Mouse (Mus musculus) erythroblast, embryonic 14.5 days (primary cell): ENCODE data around the gene C130032M10Rik. TPM values are rescaled to one million over a fixed set of nuclear protein-coding genes. Genes with fewer than 3 reads are reported as not detected.

ENCODE experiments used
- H3K27me3 ChIP-seq: 2 replicates; pipeline ENCODE4 v1.6.1; 2012; ENCODE audit warnings: inconsistent platforms; ENCODE audit not compliant: control insufficient read depth
- H3K36me3 ChIP-seq: 2 replicates; pipeline ENCODE4 v1.6.1; 2012; ENCODE audit warnings: mild to moderate bottlenecking, inconsistent platforms; ENCODE audit not compliant: control insufficient read depth
- H3K4me1 ChIP-seq: 2 replicates; pipeline ENCODE4 v1.6.1; 2012; ENCODE audit warnings: inconsistent platforms; ENCODE audit not compliant: control insufficient read depth
- H3K4me3 ChIP-seq: replicated peaks from 2 replicates; pipeline ENCODE3; 2012; ENCODE audit warnings: moderate library complexity, mild to moderate bottlenecking, inconsistent platforms
- H3K9me3 ChIP-seq: 2 replicates; pipeline ENCODE4 v1.6.1; 2012; ENCODE audit warnings: low read length, inconsistent platforms, mixed read lengths; ENCODE audit not compliant: control insufficient read depth
- GATA1 ChIP-seq: IDR thresholded peaks from 2 replicates; pipeline ENCODE4 v1.6.1; 2012; ENCODE audit warnings: low read length, inconsistent platforms, mixed read lengths
- TAL1 ChIP-seq: IDR thresholded peaks from 3 replicates; pipeline ENCODE4 v1.6.1; 2012; ENCODE audit warnings: low read length, inconsistent platforms, mixed read lengths
- polyA plus RNA-seq: library from polyadenylated mRNA; stranded (reverse); fragments of >175 nt; gene quantifications from 2 replicates; pipeline ENCODE4 v1.2.3, GENCODE M21; 2012

Gene C130032M10Rik
- not detected in 2 replicates for polyA plus RNA-seq

DNA sequence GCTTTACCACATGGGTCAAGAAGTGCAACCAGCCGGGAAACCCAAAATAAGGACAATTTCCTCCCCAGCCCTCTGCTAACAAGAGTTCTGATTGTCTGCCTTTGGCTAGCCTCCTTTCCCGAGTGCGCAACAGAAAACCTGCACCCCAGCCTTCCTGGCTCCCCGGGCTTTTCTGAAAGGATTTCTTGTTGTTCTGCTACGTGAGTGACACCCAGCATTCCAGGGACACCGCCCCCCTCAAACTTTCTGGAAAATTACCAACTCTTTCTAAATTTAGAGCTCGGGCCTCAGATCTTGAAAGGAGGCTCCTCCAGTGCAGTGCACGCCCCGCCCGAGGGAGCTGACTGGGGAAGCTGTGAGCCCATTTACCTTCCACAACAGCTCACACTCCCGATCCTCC is at the start of gene C130032M10Rik:
TSS of gene C130032M10Rik (plus strand) at position 334 of the 400 bp plus-strand sequence.
- Histone ChIP-seq H3K4me1 (no peaks in the 10 kb centered on the region), H3K27me3 (no peaks in the 10 kb centered on the region; the same call in 1 of the 2 replicates), H3K9me3 (peaks cover 17% of the 10 kb centered on the region), H3K36me3 (peaks cover 14% of the 10 kb centered on the region; the same call in 1 of the 2 replicates), H3K4me3 (no peak within 1 kb of the TSS)
- no peak for TF ChIP-seq TAL1
- no peak for TF ChIP-seq GATA1

DNA sequence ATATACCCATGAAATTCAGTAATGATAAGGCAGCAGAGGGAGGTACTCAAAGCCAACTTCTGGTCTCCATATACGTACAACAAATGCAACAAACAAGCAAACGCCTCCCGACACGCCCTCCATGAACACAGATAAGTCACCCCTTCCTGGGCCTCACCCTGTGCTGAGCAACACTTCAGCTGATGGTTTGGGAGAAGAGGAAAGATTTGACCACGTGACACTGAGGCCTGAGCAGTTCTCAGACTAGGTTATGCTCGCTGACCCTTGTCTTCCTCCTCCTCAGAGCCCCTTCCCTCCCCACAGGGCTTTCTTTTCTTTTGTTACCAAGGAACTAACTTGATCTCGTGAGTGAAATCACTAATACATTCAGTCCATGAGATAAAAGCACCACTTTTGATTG is 48.6 kb upstream of the C130032M10Rik start:
- Histone ChIP-seq H3K27me3 (no peaks in the 10 kb centered on the region), H3K9me3 (no peaks in the 10 kb centered on the region), H3K36me3 (peaks cover 2% of the 10 kb centered on the region; the same call in 1 of the 2 replicates), H3K4me1 (peaks cover 28% of the 10 kb centered on the region), H3K4me3 (no peak overlapping the region)
- TF ChIP-seq GATA1 (no peak), TAL1 (no peak)

DNA sequence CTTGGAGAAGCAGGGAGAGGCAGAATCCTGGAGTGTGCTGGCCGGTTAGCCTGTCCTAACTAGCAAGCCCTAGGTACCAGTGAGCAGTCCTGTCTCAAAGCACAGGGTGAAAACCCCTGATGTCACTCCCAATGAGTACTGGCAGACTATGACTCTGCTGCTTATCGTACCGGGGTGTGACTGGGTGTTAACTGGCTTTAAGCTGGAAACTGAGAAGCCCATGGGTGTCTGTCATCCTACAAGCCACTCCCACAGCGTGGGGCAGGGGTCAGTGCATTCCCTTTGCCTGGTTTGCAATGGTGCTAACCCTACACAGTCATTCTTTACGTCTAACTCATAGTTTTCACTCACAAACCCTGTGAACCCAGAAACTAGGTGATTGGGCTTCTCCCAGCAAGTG is 47.3 kb upstream of the C130032M10Rik start:
- Histone ChIP-seq H3K4me3 (no peak overlapping the region), H3K9me3 (no peaks in the 10 kb centered on the region), H3K27me3 (no peaks in the 10 kb centered on the region), H3K4me1 (peaks cover 28% of the 10 kb centered on the region), H3K36me3 (peaks cover 2% of the 10 kb centered on the region; the same call in 1 of the 2 replicates)
- TF ChIP-seq GATA1 (no peak), TAL1 (no peak)

DNA sequence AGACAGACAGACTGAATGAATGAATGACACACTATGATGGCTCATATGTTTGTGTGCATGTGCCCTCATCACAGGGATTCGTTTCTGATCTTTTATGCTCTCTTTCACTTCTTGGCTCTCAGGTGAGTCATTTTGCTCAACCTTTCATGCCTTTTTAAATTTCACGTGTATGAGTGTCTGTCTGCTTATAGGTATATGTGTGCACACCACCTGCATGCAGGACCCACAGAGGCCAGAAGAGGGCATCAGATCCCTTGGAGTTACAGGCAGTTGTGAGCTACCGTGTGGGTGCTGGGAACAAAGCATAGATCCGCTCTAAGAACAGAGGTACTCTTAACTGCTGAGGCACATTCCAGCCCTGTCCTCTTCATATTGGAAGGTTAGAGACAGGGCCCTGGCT is 46.8 kb upstream of the C130032M10Rik start:
- H3K4me1 ChIP-seq = peaks cover 28% of the 10 kb centered on the region
- no peaks in the 10 kb centered on the region for H3K9me3 ChIP-seq
- no peaks in the 10 kb centered on the region for H3K27me3 ChIP-seq
- H3K4me3 ChIP-seq = no peak overlapping the region
- TF ChIP-seq TAL1 (no peak), GATA1 (no peak)
- peaks cover 2% of the 10 kb centered on the region; the same call in 1 of the 2 replicates for H3K36me3 ChIP-seq

DNA sequence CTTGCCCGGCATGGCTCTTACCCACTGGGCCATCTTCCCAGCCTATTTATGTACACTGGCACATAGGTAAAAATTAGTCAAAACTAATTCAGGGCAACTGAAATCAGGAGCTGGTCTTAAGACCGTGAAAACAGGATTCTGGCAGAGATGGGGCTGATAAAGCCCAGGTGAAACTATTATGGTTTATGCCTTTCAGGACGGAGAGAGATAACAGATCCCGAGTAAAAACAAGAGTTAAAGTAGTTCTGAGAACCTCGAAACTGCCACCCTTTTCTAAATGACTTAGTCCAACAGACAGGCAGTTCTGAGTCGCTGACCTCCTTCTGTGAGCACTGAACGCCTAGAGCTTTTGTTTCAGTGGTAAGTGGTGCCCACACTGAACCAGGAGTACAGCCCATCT is 43.6 kb upstream of the C130032M10Rik start:
- Histone ChIP-seq H3K9me3 (no peaks in the 10 kb centered on the region), H3K4me1 (peaks cover 19% of the 10 kb centered on the region), H3K27me3 (no peaks in the 10 kb centered on the region), H3K4me3 (no peak overlapping the region), H3K36me3 (no peaks in the 10 kb centered on the region)
- TF ChIP-seq TAL1 (no peak), GATA1 (no peak)

DNA sequence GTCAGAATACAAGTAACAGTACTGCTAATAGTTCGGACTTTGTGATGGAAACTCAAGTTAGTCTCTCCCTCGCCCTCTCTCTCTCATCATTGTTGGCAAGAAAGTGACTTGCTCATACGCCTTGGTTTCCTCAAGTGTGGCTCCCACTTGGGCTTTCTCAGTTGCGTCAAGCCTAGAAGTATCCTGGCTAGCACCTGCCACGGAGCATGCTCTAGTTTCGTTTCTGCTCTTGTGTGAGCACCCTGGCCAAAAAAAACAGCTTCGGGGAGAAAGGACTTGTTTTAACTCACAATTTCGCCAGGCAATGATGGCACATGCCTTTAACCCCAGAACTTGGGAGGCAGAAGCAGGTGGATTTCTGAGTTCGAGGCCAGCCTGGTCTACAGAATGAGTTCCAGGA is 38.5 kb upstream of the C130032M10Rik start:
- Histone ChIP-seq H3K27me3 (no peaks in the 10 kb centered on the region), H3K4me3 (no peak overlapping the region), H3K9me3 (no peaks in the 10 kb centered on the region), H3K4me1 (no peaks in the 10 kb centered on the region), H3K36me3 (no peaks in the 10 kb centered on the region)
- TF ChIP-seq TAL1 (no peak), GATA1 (no peak)

DNA sequence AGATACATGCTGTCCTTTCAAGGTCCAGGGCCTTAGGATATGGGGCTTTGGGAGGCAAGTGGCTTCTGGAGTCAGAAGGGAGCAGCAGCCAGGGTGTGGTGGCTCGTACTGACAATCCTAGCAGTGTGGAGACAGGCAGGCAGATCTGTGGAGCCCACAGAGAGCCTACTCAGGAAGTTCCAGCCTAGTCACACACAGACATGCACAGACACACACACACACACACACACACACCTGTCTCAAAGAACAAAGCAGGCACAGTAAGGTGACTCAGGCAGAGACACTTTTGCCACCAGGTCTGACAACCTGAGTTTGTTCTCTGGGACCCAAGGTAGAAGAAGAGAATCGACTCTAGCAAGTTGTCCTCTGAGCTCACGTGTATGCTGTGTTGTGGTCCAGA is 34.6 kb upstream of the C130032M10Rik start:
- Histone ChIP-seq H3K4me1 (no peaks in the 10 kb centered on the region), H3K27me3 (no peaks in the 10 kb centered on the region)
- TF ChIP-seq TAL1 = no peak
- TF ChIP-seq GATA1 = no peak

DNA sequence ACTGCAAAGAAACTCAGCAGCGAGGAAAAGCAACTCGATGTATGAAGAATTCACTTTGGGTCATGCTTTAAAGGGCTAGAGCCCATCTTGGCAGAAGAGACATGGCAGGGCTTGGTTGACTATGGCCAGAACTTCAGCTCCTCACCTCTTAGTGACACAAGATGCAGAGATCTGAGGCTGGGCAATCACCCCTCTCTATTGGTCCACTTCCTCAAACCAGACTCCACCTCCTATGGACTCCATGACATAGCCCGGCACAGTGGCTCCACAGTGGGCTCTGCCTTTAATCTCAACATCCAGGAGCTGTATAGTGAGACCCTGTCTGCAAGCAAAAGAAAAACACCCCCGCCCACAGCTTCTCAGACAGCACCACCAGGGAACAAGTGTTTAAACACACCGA is 30.7 kb upstream of the C130032M10Rik start:
- Histone ChIP-seq H3K36me3 (no peaks in the 10 kb centered on the region), H3K4me1 (no peaks in the 10 kb centered on the region), H3K9me3 (no peaks in the 10 kb centered on the region), H3K4me3 (no peak overlapping the region), H3K27me3 (no peaks in the 10 kb centered on the region)
- TF ChIP-seq GATA1 = no peak
- no peak for TF ChIP-seq TAL1

More for the DNA sequence above, 34.6 kb upstream of the C130032M10Rik start:
- Histone ChIP-seq H3K9me3 (no peaks in the 10 kb centered on the region), H3K36me3 (no peaks in the 10 kb centered on the region), H3K4me3 (no peak overlapping the region)

DNA sequence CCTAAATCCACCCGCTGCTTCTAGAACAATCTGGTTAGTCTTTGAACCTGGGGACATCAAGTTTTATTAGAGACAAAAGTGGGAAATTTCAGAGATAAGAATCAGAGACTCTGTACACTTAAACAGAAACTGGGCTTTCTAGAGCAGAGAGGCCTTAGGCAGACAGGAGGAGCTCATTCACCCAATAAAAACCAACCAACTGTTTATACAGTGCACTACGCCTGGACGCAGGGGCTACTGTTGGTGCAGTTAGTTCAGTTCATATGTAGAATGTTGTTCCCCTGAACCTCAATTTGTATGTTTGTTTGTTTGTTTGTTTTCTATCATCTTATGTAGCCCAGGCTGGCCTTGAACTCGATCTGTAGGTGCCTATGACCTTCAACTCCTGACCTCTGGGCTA is 28.7 kb upstream of the C130032M10Rik start:
- no peak for TF ChIP-seq GATA1
- TF ChIP-seq TAL1 = no peak
- Histone ChIP-seq H3K9me3 (no peaks in the 10 kb centered on the region), H3K27me3 (no peaks in the 10 kb centered on the region), H3K36me3 (no peaks in the 10 kb centered on the region), H3K4me3 (no peak overlapping the region), H3K4me1 (no peaks in the 10 kb centered on the region)

DNA sequence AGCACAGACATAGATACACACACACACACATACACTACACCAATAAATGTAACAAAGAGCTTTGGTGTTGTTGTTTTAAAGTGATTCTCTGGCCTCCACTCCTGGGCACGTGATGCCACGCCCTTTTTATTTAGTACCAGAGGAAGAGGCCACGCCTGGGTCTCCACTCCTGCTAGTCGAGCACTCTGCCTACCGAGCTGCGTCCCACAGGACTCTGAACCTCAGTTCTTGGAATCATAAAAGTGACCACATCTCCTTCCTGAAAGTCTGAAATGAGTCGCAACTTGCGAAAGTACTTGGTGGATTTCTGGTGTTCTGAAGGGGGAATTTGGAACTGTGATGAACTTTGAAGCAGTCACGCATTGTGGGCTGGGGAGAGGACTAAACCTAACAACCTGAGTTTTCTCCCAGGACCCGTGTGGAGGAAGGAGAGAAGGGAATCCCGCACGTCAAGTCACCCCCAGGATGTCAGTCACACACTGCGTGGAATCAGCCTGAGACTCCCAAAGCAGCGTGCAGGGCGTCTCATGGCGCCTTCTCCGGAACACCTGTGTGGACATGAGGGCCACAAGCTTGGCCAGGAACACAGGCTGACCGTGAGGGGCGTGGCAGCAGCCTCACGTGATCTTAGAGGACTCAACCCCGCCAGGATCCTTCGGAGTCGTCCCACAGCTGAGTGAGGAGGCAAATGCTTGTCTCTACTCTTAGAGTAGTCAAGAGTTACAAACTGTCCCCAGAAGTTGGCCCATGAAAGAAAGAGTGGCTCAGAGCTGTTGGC is 27.8 kb upstream of the C130032M10Rik start:
- no peaks in the 10 kb centered on the region for H3K9me3 ChIP-seq
- TF ChIP-seq GATA1 (no peak), TAL1 (no peak)
- H3K4me1 ChIP-seq = no peaks in the 10 kb centered on the region
- no peaks in the 10 kb centered on the region for H3K27me3 ChIP-seq
- H3K36me3 ChIP-seq = no peaks in the 10 kb centered on the region
- H3K4me3 ChIP-seq = no peak overlapping the region
